Mouse (Mus musculus): ENCODE data around the gene Sec14l5. TPM values are rescaled to one million over a fixed set of nuclear protein-coding genes. Genes with fewer than 3 reads are reported as not detected.

The Sec14l5 gene
- total RNA-seq, 2 experiments from 2014 or later, result 0.36 to 0.41 TPM

- intact Hi-C loops (cut with DNase I), result loop anchor here (2.0 to 10.0 kb wide), 3 partner anchors 42 to 512 kb away; partner anchors contain the start of genes Dnaja3, Ubn1 and Vasn
- peak; percentile 56 to 68 for DNase-seq
Measured at GRCm38 (mm10) chr16:5146367-5147036, 407 bp upstream of the Sec14l5 start.

- no peak for DNase-seq
- intact Hi-C loops (cut with DNase I), result no loop called here
Measured at GRCm38 (mm10) chr16:5150544-5150943, 3.6 kb downstream of the Sec14l5 start.

GRCm38 (mm10) chr16:5153299-5154026, 6.6 kb downstream of the Sec14l5 start:
- intact Hi-C loops (cut with DNase I), result no loop called here
- DNase-seq, result no peak

- no peak for DNase-seq
- intact Hi-C loops (cut with DNase I), result no loop called here
Measured at GRCm38 (mm10) chr16:5155014-5155413, 8.1 kb downstream of the Sec14l5 start.

GRCm38 (mm10) chr16:5156495-5156894, 9.6 kb downstream of the Sec14l5 start:
- no peak for DNase-seq
- intact Hi-C loops (cut with DNase I), result no loop called here

GRCm38 (mm10) chr16:5157113-5157512, 10.2 kb downstream of the Sec14l5 start:
- intact Hi-C loops (cut with DNase I), result no loop called here
- no peak for DNase-seq

- intact Hi-C loops (cut with DNase I), result no loop called here
- no peak for DNase-seq
Measured at GRCm38 (mm10) chr16:5159248-5159647, 12.3 kb downstream of the Sec14l5 start.

GRCm38 (mm10) chr16:5164327-5164726, 17.4 kb downstream of the Sec14l5 start:
- intact Hi-C loops (cut with DNase I), result no loop called here
- no peak for DNase-seq

- intact Hi-C loops (cut with DNase I), result no loop called here
Measured at GRCm38 (mm10) chr16:5168038-5168437, 21.1 kb downstream of the Sec14l5 start.

GRCm38 (mm10) chr16:5168829-5169228, 21.9 kb downstream of the Sec14l5 start:
- intact Hi-C loops (cut with DNase I), result no loop called here
- DNase-seq, result peak; percentile 62 to 72

More at GRCm38 (mm10) chr16:5168038-5168437, 21.1 kb downstream of the Sec14l5 start:
- no peak for DNase-seq

GRCm38 (mm10) chr16:5172636-5173035, 25.7 kb downstream of the Sec14l5 start:
- intact Hi-C loops (cut with DNase I), result no loop called here
- DNase-seq, result no peak

- DNase-seq, result no peak
- intact Hi-C loops (cut with DNase I), result no loop called here
Measured at GRCm38 (mm10) chr16:5183310-5183975, 36.5 kb downstream of the Sec14l5 start.

GRCm38 (mm10) chr16:5184101-5184500, 37.2 kb downstream of the Sec14l5 start:
- intact Hi-C loops (cut with DNase I), result no loop called here
- DNase-seq, result no peak

GRCm38 (mm10) chr16:5184956-5185355, 38.0 kb downstream of the Sec14l5 start:
- no peak for DNase-seq
- intact Hi-C loops (cut with DNase I), result no loop called here

- intact Hi-C loops (cut with DNase I), result no loop called here
- DNase-seq, result no peak
Measured at GRCm38 (mm10) chr16:5185691-5186090, 38.8 kb downstream of the Sec14l5 start.

- DNase-seq, result peak; percentile 16 to 40
- intact Hi-C loops (cut with DNase I), result no loop called here
Measured at GRCm38 (mm10) chr16:5186234-5186633, 39.3 kb downstream of the Sec14l5 start.

GRCm38 (mm10) chr16:5195080-5195479, 48.2 kb downstream of the Sec14l5 start:
- intact Hi-C loops (cut with DNase I), result loop anchor here (5.0 kb wide), 1 partner anchor 138 kb away; no protein-coding TSS in a partner anchor
- peak; percentile 65 to 78 for DNase-seq

- DNase-seq, result peak; percentile 59 to 69
- intact Hi-C loops (cut with DNase I), result loop anchor here (2.0 kb wide), 2 partner anchors 42 to 52 kb away; partner anchors contain the start of gene Eef2kmt
Measured at GRCm38 (mm10) chr16:5202681-5203080, 55.8 kb downstream of the Sec14l5 start.

- DNase-seq, result peak in 1 of 2 experiments; percentile 39
- intact Hi-C loops (cut with DNase I), result loop anchor here (2.0 kb wide), 2 partner anchors 42 to 52 kb away; partner anchors contain the start of gene Eef2kmt
Measured at GRCm38 (mm10) chr16:5203200-5203599, 56.3 kb downstream of the Sec14l5 start.

GRCm38 (mm10) chr16:5203668-5204433, 56.9 kb downstream of the Sec14l5 start, which contains the start of gene Nagpa:
TSS of gene Nagpa (minus strand) at chr16:5204012.
- intact Hi-C loops (cut with DNase I), result loop anchor here (2.0 kb wide), 2 partner anchors 41 to 51 kb away; partner anchors contain the start of gene Eef2kmt
- DNase-seq, result peak; percentile 80 to 83
